Mouse (Mus musculus): ENCODE data around the gene Mpzl3. TPM values are rescaled to one million over a fixed set of nuclear protein-coding genes. Genes with fewer than 3 reads are reported as not detected.

Gene Mpzl3
- polyA plus RNA-seq, 1 experiment from 2014 or later, result 1.3 TPM

GRCm38 (mm10) chr9:45085741-45086690 lies 31.0 kb downstream of the Mpzl3 start:
- no peaks in the 10 kb centered on the region for H3K4me1 ChIP-seq
- no peak overlapping the region for H3K9ac ChIP-seq
- no peak for ATAC-seq
- no peak overlapping the region for H3K4me2 ChIP-seq
- no peaks in the 10 kb centered on the region for H3K9me3 ChIP-seq (replicated peaks)
- no peaks in the 10 kb centered on the region for H3K36me3 ChIP-seq (ENCODE audit: poor library complexity, severe bottlenecking)
- no peak overlapping the region for H3K4me3 ChIP-seq
- H3K27me3 ChIP-seq, result 0 out of 2 replicates have a peak, but pooled peaks cover 3% of the 10 kb centered on the region
- no peak overlapping the region for H3K27ac ChIP-seq
- WGBS, result 76% methylated on average over 12 of the region's 12 CpGs

- Histone ChIP-seq H3K4me3 (no peak overlapping the region), H3K9me3 (replicated peaks) (no peaks in the 10 kb centered on the region), H3K36me3 (ENCODE audit: poor library complexity, severe bottlenecking) (no peaks in the 10 kb centered on the region), H3K4me2 (no peak overlapping the region), H3K4me1 (no peaks in the 10 kb centered on the region), H3K9ac (no peak overlapping the region), H3K27me3 (0 out of 2 replicates have a peak, but pooled peaks cover 3% of the 10 kb centered on the region), H3K27ac (no peak overlapping the region)
- no peak for ATAC-seq
These were observed 33.1 kb downstream of the Mpzl3 start for GRCm38 (mm10) chr9:45088040-45088439.

GRCm38 (mm10) chr9:45090811-45091210 lies 35.8 kb downstream of the Mpzl3 start:
- Histone ChIP-seq H3K9me3 (replicated peaks) (no peaks in the 10 kb centered on the region), H3K27me3 (0 out of 2 replicates have a peak, but pooled peaks cover 3% of the 10 kb centered on the region), H3K27ac (no peak overlapping the region), H3K4me3 (no peak overlapping the region), H3K9ac (no peak overlapping the region), H3K36me3 (ENCODE audit: poor library complexity, severe bottlenecking) (no peaks in the 10 kb centered on the region), H3K4me1 (no peaks in the 10 kb centered on the region), H3K4me2 (no peak overlapping the region)
- WGBS, result 69% methylated on average over 3 of the region's 3 CpGs
- ATAC-seq, result no peak

GRCm38 (mm10) chr9:45092641-45093040 lies 37.7 kb downstream of the Mpzl3 start:
- H3K9ac ChIP-seq, result no peak overlapping the region
- no peak overlapping the region for H3K27ac ChIP-seq
- H3K9me3 ChIP-seq (replicated peaks), result no peaks in the 10 kb centered on the region
- no peaks in the 10 kb centered on the region for H3K36me3 ChIP-seq (ENCODE audit: poor library complexity, severe bottlenecking)
- H3K4me1 ChIP-seq, result no peaks in the 10 kb centered on the region
- 0 out of 2 replicates have a peak, but pooled peaks cover under 1% of the 10 kb centered on the region for H3K27me3 ChIP-seq
- ATAC-seq, result no peak
- H3K4me3 ChIP-seq, result no peak overlapping the region
- no peak overlapping the region for H3K4me2 ChIP-seq
- 67% methylated on average over 4 of the region's 4 CpGs for WGBS

GRCm38 (mm10) chr9:45095149-45095937 lies 40.4 kb downstream of the Mpzl3 start:
- Histone ChIP-seq H3K9ac (no peak overlapping the region), H3K27ac (no peak overlapping the region), H3K4me1 (no peaks in the 10 kb centered on the region), H3K4me3 (no peak overlapping the region), H3K36me3 (ENCODE audit: poor library complexity, severe bottlenecking) (no peaks in the 10 kb centered on the region), H3K27me3 (no peaks in the 10 kb centered on the region), H3K9me3 (replicated peaks) (no peaks in the 10 kb centered on the region), H3K4me2 (no peak overlapping the region)
- 78% methylated on average over 6 of the region's 6 CpGs for WGBS
- no peak for ATAC-seq

- no peaks in the 10 kb centered on the region for H3K36me3 ChIP-seq (ENCODE audit: poor library complexity, severe bottlenecking)
- no peak overlapping the region for H3K9ac ChIP-seq
- H3K4me2 ChIP-seq, result no peak overlapping the region
- H3K4me1 ChIP-seq, result no peaks in the 10 kb centered on the region
- no peaks in the 10 kb centered on the region for H3K27me3 ChIP-seq
- H3K27ac ChIP-seq, result no peak overlapping the region
- ATAC-seq, result no peak
- no peak overlapping the region for H3K4me3 ChIP-seq
- H3K9me3 ChIP-seq (replicated peaks), result no peaks in the 10 kb centered on the region
- WGBS, result 83% methylated on average over 5 of the region's 5 CpGs
These were observed 42.9 kb downstream of the Mpzl3 start for GRCm38 (mm10) chr9:45097877-45098276.

- H3K4me1 ChIP-seq, result no peaks in the 10 kb centered on the region
- 47% methylated on average over 3 of the region's 3 CpGs for WGBS
- no peaks in the 10 kb centered on the region for H3K27me3 ChIP-seq
- no peak overlapping the region for H3K27ac ChIP-seq
- no peak overlapping the region for H3K4me3 ChIP-seq
- no peak overlapping the region for H3K9ac ChIP-seq
- H3K36me3 ChIP-seq (ENCODE audit: poor library complexity, severe bottlenecking), result no peaks in the 10 kb centered on the region
- ATAC-seq, result no peak
- H3K9me3 ChIP-seq (replicated peaks), result no peaks in the 10 kb centered on the region
- no peak overlapping the region for H3K4me2 ChIP-seq
These were observed 43.4 kb downstream of the Mpzl3 start for GRCm38 (mm10) chr9:45098426-45098825.

GRCm38 (mm10) chr9:45102528-45102927 lies 47.5 kb downstream of the Mpzl3 start:
- H3K27ac ChIP-seq, result no peak overlapping the region
- no peak overlapping the region for H3K9ac ChIP-seq
- ATAC-seq, result no peak
- no peak overlapping the region for H3K4me3 ChIP-seq
- no peaks in the 10 kb centered on the region for H3K9me3 ChIP-seq (replicated peaks)
- no peak overlapping the region for H3K4me2 ChIP-seq
- no peaks in the 10 kb centered on the region for H3K27me3 ChIP-seq
- no peaks in the 10 kb centered on the region for H3K4me1 ChIP-seq
- 90% methylated on average over 1 of the region's 1 CpGs for whole genome bisulfite sequencing
- no peaks in the 10 kb centered on the region for H3K36me3 ChIP-seq (ENCODE audit: poor library complexity, severe bottlenecking)

- Histone ChIP-seq H3K9me3 (replicated peaks) (no peaks in the 10 kb centered on the region), H3K9ac (no peak overlapping the region), H3K4me3 (no peak overlapping the region), H3K4me2 (no peak overlapping the region), H3K4me1 (no peaks in the 10 kb centered on the region), H3K27me3 (no peaks in the 10 kb centered on the region), H3K36me3 (ENCODE audit: poor library complexity, severe bottlenecking) (no peaks in the 10 kb centered on the region), H3K27ac (no peak overlapping the region)
- no peak for ATAC-seq
- WGBS, result 80% methylated on average over 11 of the region's 11 CpGs
These were observed 48.4 kb downstream of the Mpzl3 start for GRCm38 (mm10) chr9:45103211-45103979.

GRCm38 (mm10) chr9:45105596-45106374 lies 50.8 kb downstream of the Mpzl3 start:
- 89% methylated on average over 2 of the region's 2 CpGs for WGBS
- no peak overlapping the region for H3K27ac ChIP-seq
- no peak overlapping the region for H3K4me3 ChIP-seq
- no peak overlapping the region for H3K4me2 ChIP-seq
- no peak for ATAC-seq
- H3K27me3 ChIP-seq, result no peaks in the 10 kb centered on the region
- no peaks in the 10 kb centered on the region for H3K9me3 ChIP-seq (replicated peaks)
- H3K4me1 ChIP-seq, result no peaks in the 10 kb centered on the region
- no peak overlapping the region for H3K9ac ChIP-seq
- no peaks in the 10 kb centered on the region for H3K36me3 ChIP-seq (ENCODE audit: poor library complexity, severe bottlenecking)

GRCm38 (mm10) chr9:45115706-45116105 lies 60.7 kb downstream of the Mpzl3 start:
- peak overlapping the region; percentile 62 for H3K4me2 ChIP-seq
- peak overlapping the region; percentile 53 for H3K9ac ChIP-seq
- H3K27ac ChIP-seq, result no peak overlapping the region
- peaks cover 14% of the 10 kb centered on the region for H3K4me1 ChIP-seq
- H3K4me3 ChIP-seq, result peak overlapping the region; percentile 39
- peaks cover 29% of the 10 kb centered on the region for H3K27me3 ChIP-seq
- H3K9me3 ChIP-seq (replicated peaks), result no peaks in the 10 kb centered on the region
- WGBS, result 4% methylated on average over 14 of the region's 14 CpGs
- peak; percentile 57; the same call in 1 of the 2 replicates for ATAC-seq
- no peaks in the 10 kb centered on the region for H3K36me3 ChIP-seq (ENCODE audit: poor library complexity, severe bottlenecking)
